In the genomic region with DNA sequence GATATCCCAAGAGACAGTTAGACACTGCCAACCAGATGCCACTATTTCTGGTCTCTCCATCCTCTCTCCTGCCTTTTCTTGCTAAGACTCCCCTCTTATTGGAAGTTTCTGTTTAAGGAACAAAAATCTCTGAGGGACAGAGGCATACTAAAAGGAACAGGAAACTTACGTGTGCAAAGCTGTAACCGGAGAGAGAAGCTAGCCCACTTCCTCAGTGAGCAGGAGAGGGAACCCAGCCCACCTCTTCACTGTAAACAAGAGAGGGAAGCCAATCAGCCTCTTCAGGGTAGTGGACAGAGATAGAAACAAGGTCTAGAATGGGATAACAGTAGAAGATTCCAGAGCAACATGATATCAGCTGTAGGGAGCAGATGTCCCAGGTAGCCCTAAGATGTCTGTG, we compare ENCODE assay signal across 21 mouse cellular contexts. TPM values are rescaled to one million over a fixed set of nuclear protein-coding genes. Genes with fewer than 3 reads are reported as not detected.
DNase-seq lines count a peak whose midpoint lies in the region; ATAC-seq lines count a peak whose summit lies in the region.
"Had no signal": no experiment of that assay in that cellular context is flagged by ENCODE, and none has a peak within 500 bp of the region (broad histone marks: within the 10 kb centered on the region; RNA-seq: fewer than 3 reads in every experiment).

No protein-coding gene starts in this region.

- DNase-seq in thymus, postnatal 0 days (ENCODE audit: low spot score), result peak; percentile 16
- DNase-seq in thymus, postnatal 10 days (ENCODE audit: low spot score in 2 of 2), result no peak
- DNase-seq in natural killer cell, adult 2 months (ENCODE audit: low spot score in 2 of 2), result no peak
- DNase-seq in kidney, adult 9 months, result no peak
- DNase-seq: adrenal gland, postnatal 10 days; cerebellum, adult 11-12 months; cerebellum, adult 9-10 months; cerebellum, postnatal 25 days; gastrocnemius, postnatal 36 days; heart, adult 18-20 months; heart, postnatal 14 days had no signal

- WGBS in heart, embryonic 12.5 days, result 46% methylated on average over 2 of the region's 2 CpGs

- no peak overlapping the region for H3K4me3 ChIP-seq in heart, embryonic 12.5 days
- H3K4me3 ChIP-seq: embryonic facial prominence, embryonic 13.5 days; forebrain, embryonic 13.5 days; heart, embryonic 10.5 days; heart, embryonic 15.5 days; hindbrain, embryonic 10.5 days had no signal

- H3K27ac ChIP-seq in heart, embryonic 12.5 days (ENCODE audit: poor library complexity, severe bottlenecking), result no peak overlapping the region
- H3K27ac ChIP-seq: embryonic facial prominence, embryonic 13.5 days; forebrain, embryonic 13.5 days; heart, embryonic 10.5 days; hindbrain, embryonic 10.5 days; hindbrain, embryonic 14.5 days had no signal

- no peaks in the 10 kb centered on the region for H3K27me3 ChIP-seq in heart, embryonic 12.5 days (replicated peaks)
- H3K27me3 ChIP-seq: embryonic facial prominence, embryonic 13.5 days; forebrain, embryonic 13.5 days; heart, embryonic 15.5 days had no signal

- peak; percentile 55; the same call in 1 of the 2 replicates for ATAC-seq in granulocyte monocyte progenitor cell, adult 5-6 weeks (replicated peaks; ENCODE audit: poor library complexity, severe bottlenecking)
- ATAC-seq in megakaryocyte progenitor cell, adult 5-6 weeks (replicated peaks; ENCODE audit: poor library complexity), result peak; percentile 39; the same call in 1 of the 2 replicates
- ATAC-seq in heart, embryonic 12.5 days (ENCODE audit: insufficient number of reproducible peaks, low FRiP score), result no peak
- ATAC-seq: forebrain, embryonic 13.5 days; intestine, postnatal 0 days had no signal

- no peak overlapping the region for H3K4me2 ChIP-seq in heart, embryonic 12.5 days
- H3K4me2 ChIP-seq: embryonic facial prominence, embryonic 13.5 days; forebrain, embryonic 13.5 days; heart, embryonic 15.5 days; hindbrain, embryonic 14.5 days had no signal

- H3K36me3 ChIP-seq in heart, embryonic 12.5 days, result no peaks in the 10 kb centered on the region
- H3K36me3 ChIP-seq: embryonic facial prominence, embryonic 13.5 days; heart, embryonic 10.5 days; heart, embryonic 15.5 days; hindbrain, embryonic 10.5 days had no signal

- no peak overlapping the region for H3K9ac ChIP-seq in heart, embryonic 12.5 days
- H3K9ac ChIP-seq: embryonic facial prominence, embryonic 13.5 days; forebrain, embryonic 13.5 days; heart, embryonic 15.5 days; hindbrain, embryonic 14.5 days had no signal

- H3K4me1 ChIP-seq in heart, embryonic 12.5 days (replicated peaks), result 0 out of 2 replicates have a peak, but pooled peaks cover 5% of the 10 kb centered on the region
- H3K4me1 ChIP-seq: heart, embryonic 10.5 days; hindbrain, embryonic 10.5 days had no signal

- H3K9me3 ChIP-seq in heart, embryonic 12.5 days (replicated peaks), result no peaks in the 10 kb centered on the region
- H3K9me3 ChIP-seq: embryonic facial prominence, embryonic 13.5 days; forebrain, embryonic 13.5 days; heart, embryonic 10.5 days; heart, embryonic 15.5 days; hindbrain, embryonic 10.5 days had no signal

RNA-seq across cellular contexts. Expression of a gene that starts 44.2 kb away (rescaled TPM):
- polyA plus RNA-seq in thymus, postnatal 0 days (2015; fragmentation: Nextera tagmentation; extraction: Ambion mirVana), result 268 and 290 TPM in 2 replicates
- total RNA-seq in granulocyte monocyte progenitor cell, adult 5-6 weeks (2014; fragmentation: Nextera tagmentation), result 276 and 347 TPM in 2 replicates
- total RNA-seq in granulocyte monocyte progenitor cell, adult 5-6 weeks (2017), result 156 and 169 TPM in 2 replicates
- total RNA-seq in megakaryocyte progenitor cell, adult 5-6 weeks (2015), result 266 and 287 TPM in 2 replicates
- total RNA-seq in megakaryocyte progenitor cell, adult 5-6 weeks (2017), result 143 and 145 TPM in 2 replicates
- 176 and 177 TPM in 2 replicates for polyA plus RNA-seq in heart, embryonic 12.5 days (2016; fragmentation: Nextera tagmentation; extraction: Ambion mirVana)
